In genomic region chr4:140679723-140680380, GRCm38 (mm10) we compare ENCODE assay signal across 8 mouse cellular contexts. TPM values are rescaled to one million over a fixed set of nuclear protein-coding genes. Genes with fewer than 3 reads are reported as not detected.
A peak's percentile ranks its signal among the peaks of the same experiment; 100 is the strongest.
DNase-seq lines count a peak whose midpoint lies in the region; ATAC-seq and TF ChIP-seq lines count a peak whose summit lies in the region.

No protein-coding gene starts in this region.

- no peak overlapping the region for H3K27ac ChIP-seq in cerebellum, adult 2 months (ENCODE audit: insufficient read depth, low read length)
- no peak overlapping the region for H3K27ac ChIP-seq in lung, embryonic 16.5 days (ENCODE audit: low read length)

- TF ChIP-seq POLR2A in cerebellum, adult 2 months (IDR thresholded peaks at IDR 0.05; ENCODE audit: borderline replicate concordance, insufficient read depth, low read length) = no peak

- peak overlapping the region; percentile 52 for H3K4me3 ChIP-seq in cerebellum, adult 2 months (replicated peaks; ENCODE audit: insufficient read depth, low read depth, low read length)
- H3K4me3 ChIP-seq in lung, embryonic 16.5 days (ENCODE audit: low read length) = peak overlapping the region; percentile 22

- peak overlapping the region; percentile 40 for H3K4me2 ChIP-seq in lung, embryonic 16.5 days (ENCODE audit: low read depth, low read length)

- WGBS in cerebellum, adult 2 months = 16% methylated on average over 18 of the region's 18 CpGs
- WGBS in lung, embryonic 16.5 days = 19% methylated on average over 18 of the region's 18 CpGs

- peak; percentile 93 for TF ChIP-seq CTCF in cerebellum, adult 2 months (IDR thresholded peaks at IDR 0.05; ENCODE audit: borderline replicate concordance, insufficient read depth, low read depth, low read length)

- peak overlapping the region; percentile 36; the same call in 1 of the 2 replicates for H3K9ac ChIP-seq in lung, embryonic 16.5 days (ENCODE audit: low read length)

- peak; percentile 90 for DNase-seq in NIH3T3 (ENCODE audit: low read depth)
- DNase-seq in cerebellum, adult 2 months = peak; percentile 82 to 89
- DNase-seq in frontal cortex, adult 2 months (ENCODE audit: extremely low spot score in 1 of 2, low spot score in 1 of 2) = peak; percentile 61 to 94
- DNase-seq in layer of hippocampus, adult 9-11 months = peak; percentile 65
- DNase-seq in right cerebral cortex, postnatal 14 days = peak; percentile 83
- DNase-seq in urinary bladder, postnatal 36 days (ENCODE audit: low spot score in 2 of 2) = peak; percentile 78 to 79

- H3K9me3 ChIP-seq in lung, embryonic 16.5 days (ENCODE audit: control insufficient read depth, low read length) = no peaks in the 10 kb centered on the region

- no peaks in the 10 kb centered on the region for H3K36me3 ChIP-seq in lung, embryonic 16.5 days (ENCODE audit: control insufficient read depth, insufficient read depth, low read length)

- no peaks in the 10 kb centered on the region for H3K27me3 ChIP-seq in cerebellum, adult 2 months (ENCODE audit: control insufficient read depth, insufficient read depth, low read length)
- no peaks in the 10 kb centered on the region for H3K27me3 ChIP-seq in lung, embryonic 16.5 days (ENCODE audit: control insufficient read depth, insufficient read depth, low read depth, low read length)

- peak; percentile 64 to 73 for ATAC-seq in hematopoietic stem cell, adult 5-6 weeks (replicated peaks in 1 of 2; ENCODE audit: insufficient read depth in 1 of 2, low FRiP score in 2 of 2, low TSS enrichment in 1 of 2, low read depth in 1 of 2, poor library complexity in 2 of 2, severe bottlenecking in 2 of 2)
- ATAC-seq in lung, embryonic 16.5 days (ENCODE audit: low read depth) = peak; percentile 56

- H3K4me1 ChIP-seq in cerebellum, adult 2 months (ENCODE audit: control insufficient read depth, insufficient read depth, low read length) = peaks cover 4% of the 10 kb centered on the region; the same call in 1 of the 2 replicates
- peaks cover 14% of the 10 kb centered on the region for H3K4me1 ChIP-seq in lung, embryonic 16.5 days (replicated peaks; ENCODE audit: control insufficient read depth, insufficient read depth, low read length)

RNA-seq across cellular contexts. Expression of gene Arhgef10l, which starts 14.0 kb away (rescaled TPM):
- polyA plus RNA-seq in cerebellum, adult 2 months (2012; rRNA removed) = 52.7 and 55.5 TPM in 2 replicates
- polyA plus RNA-seq in frontal cortex, adult 2 months (2012; rRNA removed) = 28.9 and 29.2 TPM in 2 replicates
- 5.4 and 8.2 TPM in 2 replicates for total RNA-seq in hematopoietic stem cell, adult 5-6 weeks (2017)
- polyA plus RNA-seq in lung, embryonic 16.5 days (2015; fragmentation: Nextera tagmentation; extraction: Ambion mirVana) = 15.5 and 15.8 TPM in 2 replicates

RNA-seq across cellular contexts. Expression of gene Rcc2, which starts 20.5 kb away (rescaled TPM):
- 40.0 and 40.6 TPM in 2 replicates for polyA plus RNA-seq in cerebellum, adult 2 months (2012; rRNA removed)
- polyA plus RNA-seq in frontal cortex, adult 2 months (2012; rRNA removed) = 46.3 and 49.8 TPM in 2 replicates
- total RNA-seq in hematopoietic stem cell, adult 5-6 weeks (2017) = 128 and 156 TPM in 2 replicates
- 21.9 and 22.4 TPM in 2 replicates for polyA plus RNA-seq in lung, embryonic 16.5 days (2015; fragmentation: Nextera tagmentation; extraction: Ambion mirVana)
